Mouse (Mus musculus): Measurements from ENCODE around the gene Utp4.

- TF ChIP-seq CTCF (IDR thresholded peaks at IDR 0.05; ENCODE audit: borderline replicate concordance, insufficient read depth, low read length) (no peak), POLR2A (IDR thresholded peaks at IDR 0.05; ENCODE audit: low read depth, low read length) (no peak)
Measured at GRCm38 (mm10) chr8:106948678-106949243, 55.3 kb downstream of the Utp4 start.

All from embryonic fibroblast, embryonic 13.5 days (primary cell).